Mouse (Mus musculus): ENCODE data around the gene Krt34.

- TF ChIP-seq CTCF (IDR thresholded peaks at IDR 0.05; ENCODE audit: control insufficient read depth, insufficient read depth, insufficient replicate concordance, low read depth, low read length) (no peak), POLR2A (IDR thresholded peaks at IDR 0.05; ENCODE audit: control insufficient read depth, low read depth, low read length) (no peak)
Measured at GRCm38 (mm10) chr11:99990571-99990970, 50.8 kb downstream of the Krt34 start.

Data from testis, adult 2 months (tissue).